In genomic region chr11:97701581-97702392, GRCm38 (mm10) we compare ENCODE assay signal across 8 mouse cellular contexts. TPM values are rescaled to one million over a fixed set of nuclear protein-coding genes. Genes with fewer than 3 reads are reported as not detected.
DNase-seq lines count a peak whose midpoint lies in the region; ATAC-seq and TF ChIP-seq lines count a peak whose summit lies in the region.

No protein-coding gene starts in this region.

- H3K9me3 ChIP-seq in heart, embryonic 11.5 days (replicated peaks; ENCODE audit: control insufficient read depth, low read length): no peaks in the 10 kb centered on the region
- H3K9me3 ChIP-seq in hindbrain, embryonic 15.5 days: no peaks in the 10 kb centered on the region
- no peaks in the 10 kb centered on the region for H3K9me3 ChIP-seq in midbrain, embryonic 16.5 days (replicated peaks; ENCODE audit: control insufficient read depth, low read length, poor library complexity, severe bottlenecking)

- TF ChIP-seq CTCF in bone marrow macrophage, adult 2 months (IDR thresholded peaks at IDR 0.05; ENCODE audit: low read depth, low read length): no peak

- peaks cover 34% of the 10 kb centered on the region for H3K4me1 ChIP-seq in heart, embryonic 11.5 days (ENCODE audit: control insufficient read depth, insufficient read depth, low read length)
- H3K4me1 ChIP-seq in bone marrow macrophage, adult 2 months (ENCODE audit: control insufficient read depth, insufficient read depth, low read length): peaks cover 25% of the 10 kb centered on the region
- H3K4me1 ChIP-seq in hindbrain, embryonic 15.5 days (replicated peaks): peaks cover 42% of the 10 kb centered on the region
- peaks cover 32% of the 10 kb centered on the region for H3K4me1 ChIP-seq in midbrain, embryonic 16.5 days (ENCODE audit: control insufficient read depth, insufficient read depth, low read length)

- no peak for TF ChIP-seq POLR2A in bone marrow macrophage, adult 2 months (IDR thresholded peaks at IDR 0.05; ENCODE audit: borderline replicate concordance, low read depth, low read length)

- ATAC-seq in heart, embryonic 11.5 days (replicated peaks; ENCODE audit: insufficient number of reproducible peaks, low FRiP score, low TSS enrichment): no peak
- no peak for ATAC-seq in hindbrain, embryonic 15.5 days (ENCODE audit: low FRiP score, low read depth)
- ATAC-seq in midbrain, embryonic 16.5 days: no peak
- ATAC-seq in megakaryocyte-erythroid progenitor cell, adult 5-6 weeks (replicated peaks; ENCODE audit: low FRiP score, low TSS enrichment, poor library complexity, severe bottlenecking): no peak

- intact Hi-C loops in heart, postnatal 25 days (cut with DNase I): loop anchor here (5.0 kb wide), 1 partner anchor 41 kb away; the partner anchor contains the start of gene Pip4k2b

- H3K27me3 ChIP-seq in heart, embryonic 11.5 days (ENCODE audit: control insufficient read depth, insufficient read depth, low read length): no peaks in the 10 kb centered on the region
- no peaks in the 10 kb centered on the region for H3K27me3 ChIP-seq in hindbrain, embryonic 15.5 days
- no peaks in the 10 kb centered on the region for H3K27me3 ChIP-seq in midbrain, embryonic 16.5 days (ENCODE audit: control insufficient read depth, insufficient read depth, low read depth, low read length)

- H3K9ac ChIP-seq in heart, embryonic 11.5 days (ENCODE audit: low read depth, low read length): no peak overlapping the region
- 0 out of 2 replicates have a peak overlapping the region, but pooled peaks have one; percentile 14 for H3K9ac ChIP-seq in hindbrain, embryonic 15.5 days
- peak overlapping the region; percentile 94; the same call in 1 of the 2 replicates for H3K9ac ChIP-seq in midbrain, embryonic 16.5 days (ENCODE audit: low read depth, low read length)

- H3K4me3 ChIP-seq in heart, embryonic 11.5 days (ENCODE audit: low read depth, low read length): peak overlapping the region; percentile 94
- H3K4me3 ChIP-seq in bone marrow macrophage, adult 2 months (ENCODE audit: insufficient read depth, low read length): peak overlapping the region; percentile 19; the same call in 1 of the 2 replicates
- peak overlapping the region; percentile 91 for H3K4me3 ChIP-seq in hindbrain, embryonic 15.5 days
- peak overlapping the region; percentile 88 for H3K4me3 ChIP-seq in midbrain, embryonic 16.5 days (ENCODE audit: low read depth, low read length)

- H3K36me3 ChIP-seq in heart, embryonic 11.5 days (ENCODE audit: control insufficient read depth, insufficient read depth, low read length): peaks cover 7% of the 10 kb centered on the region
- peaks cover 6% of the 10 kb centered on the region; the same call in 1 of the 2 replicates for H3K36me3 ChIP-seq in hindbrain, embryonic 15.5 days
- peaks cover under 1% of the 10 kb centered on the region for H3K36me3 ChIP-seq in midbrain, embryonic 16.5 days (ENCODE audit: control insufficient read depth, insufficient read depth, low read length)

- DNase-seq in heart, postnatal 25 days (ENCODE audit: low spot score): no peak
- no peak for DNase-seq in right cerebral cortex, postnatal 10 days (ENCODE audit: low spot score in 2 of 2)
- no peak for DNase-seq in layer of hippocampus, postnatal 36 days

- no peak overlapping the region for H3K27ac ChIP-seq in heart, embryonic 11.5 days (ENCODE audit: low read depth, low read length)
- H3K27ac ChIP-seq in bone marrow macrophage, adult 2 months (ENCODE audit: insufficient read depth, low read depth, low read length): no peak overlapping the region
- H3K27ac ChIP-seq in hindbrain, embryonic 15.5 days (replicated peaks): peak overlapping the region; percentile 94
- H3K27ac ChIP-seq in midbrain, embryonic 16.5 days (ENCODE audit: low read length): peak overlapping the region; percentile 98

- peak overlapping the region; percentile 98 for H3K4me2 ChIP-seq in heart, embryonic 11.5 days
- H3K4me2 ChIP-seq in hindbrain, embryonic 15.5 days: peak overlapping the region; percentile 92
- peak overlapping the region; percentile 66 for H3K4me2 ChIP-seq in midbrain, embryonic 16.5 days (ENCODE audit: low read length)

- 50% methylated on average over 15 of the region's 15 CpGs for WGBS in heart, embryonic 11.5 days (ENCODE audit: insufficient replicate concordance)
- WGBS in hindbrain, embryonic 15.5 days: 52% methylated on average over 15 of the region's 15 CpGs
- whole genome bisulfite sequencing in midbrain, embryonic 16.5 days: 44% methylated on average over 15 of the region's 15 CpGs

RNA-seq across cellular contexts. Expression of gene Psmb3, which starts 1.4 kb away (rescaled TPM):
- polyA plus RNA-seq in heart, embryonic 11.5 days (2014; fragmentation: Nextera tagmentation; extraction: Ambion mirVana): 416 and 447 TPM in 2 replicates
- 100 to 1,000 TPM; 150 to 151 TPM for total RNA-seq in heart, postnatal 25 days (2021)
- polyA plus RNA-seq in bone marrow macrophage, adult 2 months (2012; ENCODE audit: insufficient read depth, insufficient read length, missing spikeins): 125 and 142 TPM in 2 replicates
- 416 and 449 TPM in 2 replicates for polyA plus RNA-seq in hindbrain, embryonic 15.5 days (2015; fragmentation: Nextera tagmentation; extraction: Ambion mirVana)
- polyA plus RNA-seq in midbrain, embryonic 16.5 days (2015; fragmentation: Nextera tagmentation; extraction: Ambion mirVana): 387 and 401 TPM in 2 replicates
- 226 and 360 TPM in 2 replicates for total RNA-seq in megakaryocyte-erythroid progenitor cell, adult 5-6 weeks (2014; fragmentation: Nextera tagmentation)
- total RNA-seq in megakaryocyte-erythroid progenitor cell, adult 5-6 weeks (2017): 171 and 175 TPM in 2 replicates
- 100 to 1,000 TPM; 125 to 129 TPM for total RNA-seq in layer of hippocampus, postnatal 36 days (2021)

RNA-seq across cellular contexts. Expression of gene Pcgf2, which starts 1.5 kb away (rescaled TPM):
- 10.3 and 16.4 TPM in 2 replicates for polyA plus RNA-seq in heart, embryonic 11.5 days (2014; fragmentation: Nextera tagmentation; extraction: Ambion mirVana)
- total RNA-seq in heart, postnatal 25 days (2021): 1 to 10 TPM; 6.2 to 6.4 TPM
- 12.3 and 13.6 TPM in 2 replicates for polyA plus RNA-seq in bone marrow macrophage, adult 2 months (2012; ENCODE audit: insufficient read depth, insufficient read length, missing spikeins)
- 18.9 and 19.5 TPM in 2 replicates for polyA plus RNA-seq in hindbrain, embryonic 15.5 days (2015; fragmentation: Nextera tagmentation; extraction: Ambion mirVana)
- polyA plus RNA-seq in midbrain, embryonic 16.5 days (2015; fragmentation: Nextera tagmentation; extraction: Ambion mirVana): 18.2 and 19.1 TPM in 2 replicates
- 6.8 and 19.0 TPM in 2 replicates for total RNA-seq in megakaryocyte-erythroid progenitor cell, adult 5-6 weeks (2014; fragmentation: Nextera tagmentation)
- total RNA-seq in megakaryocyte-erythroid progenitor cell, adult 5-6 weeks (2017): 0.23 and 0.28 TPM in 2 replicates
- total RNA-seq in layer of hippocampus, postnatal 36 days (2021): 10 to 100 TPM; 23.5 to 30.6 TPM

RNA-seq across cellular contexts. Expression of gene Cisd3, which starts 16.2 kb away (rescaled TPM):
- polyA plus RNA-seq in heart, embryonic 11.5 days (2014; fragmentation: Nextera tagmentation; extraction: Ambion mirVana): 45.8 and 52.3 TPM in 2 replicates
- 100 to 1,000 TPM; 145 to 155 TPM for total RNA-seq in heart, postnatal 25 days (2021)
- 45.2 and 50.2 TPM in 2 replicates for polyA plus RNA-seq in bone marrow macrophage, adult 2 months (2012; ENCODE audit: insufficient read depth, insufficient read length, missing spikeins)
- polyA plus RNA-seq in hindbrain, embryonic 15.5 days (2015; fragmentation: Nextera tagmentation; extraction: Ambion mirVana): 33.2 and 37.0 TPM in 2 replicates
- 24.4 and 29.8 TPM in 2 replicates for polyA plus RNA-seq in midbrain, embryonic 16.5 days (2015; fragmentation: Nextera tagmentation; extraction: Ambion mirVana)
- total RNA-seq in megakaryocyte-erythroid progenitor cell, adult 5-6 weeks (2014; fragmentation: Nextera tagmentation): 10.1 TPM in 1 of 2 replicates, not detected in the other
- total RNA-seq in megakaryocyte-erythroid progenitor cell, adult 5-6 weeks (2017): 15.9 TPM in 1 of 2 replicates, not detected in the other
- total RNA-seq in layer of hippocampus, postnatal 36 days (2021): 10 to 100 TPM; 52.8 to 58.2 TPM

RNA-seq across cellular contexts. Expression of gene Mllt6, which starts 38.6 kb away (rescaled TPM):
- 2.9 and 3.3 TPM in 2 replicates for polyA plus RNA-seq in heart, embryonic 11.5 days (2014; fragmentation: Nextera tagmentation; extraction: Ambion mirVana)
- total RNA-seq in heart, postnatal 25 days (2021): 10 to 100 TPM; 59.8 to 63.3 TPM
- 40.4 and 48.7 TPM in 2 replicates for polyA plus RNA-seq in bone marrow macrophage, adult 2 months (2012; ENCODE audit: insufficient read depth, insufficient read length, missing spikeins)
- 3.4 and 3.5 TPM in 2 replicates for polyA plus RNA-seq in hindbrain, embryonic 15.5 days (2015; fragmentation: Nextera tagmentation; extraction: Ambion mirVana)
- 3.3 and 3.5 TPM in 2 replicates for polyA plus RNA-seq in midbrain, embryonic 16.5 days (2015; fragmentation: Nextera tagmentation; extraction: Ambion mirVana)
- total RNA-seq in megakaryocyte-erythroid progenitor cell, adult 5-6 weeks (2014; fragmentation: Nextera tagmentation): 5.4 and 6.1 TPM in 2 replicates
- 4.8 and 5.4 TPM in 2 replicates for total RNA-seq in megakaryocyte-erythroid progenitor cell, adult 5-6 weeks (2017)
- total RNA-seq in layer of hippocampus, postnatal 36 days (2021): 100 to 1,000 TPM; 105 to 110 TPM

RNA-seq across cellular contexts. Expression of gene Pip4k2b, which starts 42.7 kb away (rescaled TPM):
- 0.70 and 1.2 TPM in 2 replicates for polyA plus RNA-seq in heart, embryonic 11.5 days (2014; fragmentation: Nextera tagmentation; extraction: Ambion mirVana)
- total RNA-seq in heart, postnatal 25 days (2021): 10 to 100 TPM; 20.2 to 21.1 TPM
- 25.3 and 26.0 TPM in 2 replicates for polyA plus RNA-seq in bone marrow macrophage, adult 2 months (2012; ENCODE audit: insufficient read depth, insufficient read length, missing spikeins)
- polyA plus RNA-seq in hindbrain, embryonic 15.5 days (2015; fragmentation: Nextera tagmentation; extraction: Ambion mirVana): 4.0 and 4.2 TPM in 2 replicates
- 5.0 and 5.1 TPM in 2 replicates for polyA plus RNA-seq in midbrain, embryonic 16.5 days (2015; fragmentation: Nextera tagmentation; extraction: Ambion mirVana)
- total RNA-seq in megakaryocyte-erythroid progenitor cell, adult 5-6 weeks (2014; fragmentation: Nextera tagmentation): 26.4 and 28.6 TPM in 2 replicates
- 24.3 and 26.6 TPM in 2 replicates for total RNA-seq in megakaryocyte-erythroid progenitor cell, adult 5-6 weeks (2017)
- 100 to 1,000 TPM; 109 to 112 TPM for total RNA-seq in layer of hippocampus, postnatal 36 days (2021)

Comparison
In these comparisons a context has a peak if more than half of its experiments do, and no peak if none do; other contexts are left out.
1. H3K27ac ChIP-seq: peak in hindbrain, embryonic 15.5 days (single experiment) and midbrain, embryonic 16.5 days (single experiment); none in heart, embryonic 11.5 days (single experiment) and bone marrow macrophage, adult 2 months (single experiment).
2. H3K4me3 ChIP-seq: peak in every context shown above with its lines; median percentile 94 in heart, embryonic 11.5 days; 91 in hindbrain, embryonic 15.5 days; 88 in midbrain, embryonic 16.5 days; 19 in bone marrow macrophage, adult 2 months.
3. Peak in every context shown above with its lines, with median percentiles within 50 percentile points of each other: H3K4me2 ChIP-seq.